Mouse (Mus musculus) right cerebral cortex, postnatal 4 days (tissue): ENCODE measurements around the gene Thap3.

ENCODE experiments used
- DNase-seq: peaks from one replicate; pipeline ENCODE4 v3.0.0-alpha.2; 2022

The Thap3 gene

GRCm38 (mm10) chr4:151980699-151981098 lies 8.1 kb downstream of the Thap3 start:
- DNase-seq: no peak

DNA sequence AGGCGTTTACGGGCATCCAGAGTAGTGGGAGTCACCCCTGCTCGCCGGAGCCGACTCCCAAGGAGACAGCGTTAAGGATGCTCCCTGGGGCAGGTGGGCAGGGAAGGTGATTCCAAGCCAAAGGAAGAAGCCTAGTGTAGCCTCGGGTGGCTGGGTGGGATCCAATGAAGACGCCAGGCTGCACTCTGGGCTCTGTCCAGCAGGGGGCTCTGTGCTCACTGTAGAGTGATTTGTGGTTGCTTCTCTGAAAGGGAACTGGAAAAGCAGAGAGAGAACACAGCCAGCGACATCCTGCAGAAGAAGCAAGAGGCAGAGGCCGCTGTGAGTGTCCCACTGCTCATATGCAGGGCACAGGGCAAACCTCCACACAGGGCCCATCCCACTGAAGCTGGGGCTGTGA lies 11.0 kb downstream of the Thap3 start:
- peak; percentile 97 for DNase-seq

DNA sequence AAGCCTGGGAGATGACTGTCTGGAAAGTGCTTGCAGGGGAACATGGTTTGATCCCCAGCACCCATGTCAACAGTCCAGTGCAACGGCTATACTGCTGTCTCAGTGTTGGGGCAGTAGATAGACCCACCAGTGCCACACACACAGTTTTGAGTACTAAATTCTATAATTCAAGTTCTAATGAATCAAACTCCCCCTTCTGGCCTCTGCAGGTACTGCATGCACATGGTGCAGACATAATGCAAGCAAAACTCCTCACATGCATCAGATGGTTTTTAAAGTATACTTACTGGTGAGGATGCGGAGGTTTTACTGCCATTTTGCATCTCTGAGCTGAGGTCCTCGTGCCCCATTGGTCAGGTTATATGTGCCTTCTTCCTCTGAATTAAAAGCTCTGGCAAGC lies 13.4 kb downstream of the Thap3 start:
- peak; percentile 72 for DNase-seq

GRCm38 (mm10) chr4:151972221-151972967 lies 16.4 kb downstream of the Thap3 start:
- peak; percentile 49 for DNase-seq

DNA sequence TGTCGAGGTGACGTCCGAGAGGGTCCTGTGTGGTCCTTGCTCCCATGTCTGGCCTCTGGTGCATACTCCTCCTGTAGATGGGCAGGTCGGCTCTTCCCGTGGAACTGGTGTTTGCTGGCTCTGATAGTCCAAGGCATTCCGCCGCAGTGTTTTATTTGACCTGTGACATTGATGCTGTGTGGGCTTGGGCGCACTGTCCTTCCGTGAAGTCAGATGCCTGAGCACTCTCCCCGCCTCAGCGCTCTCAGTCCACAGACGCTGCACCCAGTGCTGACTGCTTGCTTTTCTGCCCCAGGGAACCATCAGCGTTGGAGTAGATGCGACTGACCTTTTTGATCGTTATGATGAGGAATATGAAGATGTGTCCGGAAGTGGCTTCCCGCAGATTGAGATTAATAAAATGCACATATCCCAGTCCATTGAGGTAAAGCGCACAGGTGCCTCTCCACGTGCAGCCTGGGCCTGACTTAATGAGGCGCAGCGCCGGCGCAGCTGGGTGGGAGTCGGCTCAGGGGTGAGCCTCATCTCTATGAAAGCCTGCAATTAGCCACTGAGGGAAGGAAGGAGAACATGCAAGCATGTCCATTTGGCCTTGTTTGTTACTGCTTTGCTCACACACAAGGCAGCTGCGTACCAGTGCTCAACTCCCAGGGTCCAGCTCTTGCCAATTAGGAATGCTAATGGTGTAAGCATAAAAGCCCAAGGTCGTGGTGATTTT lies 20.4 kb downstream of the Thap3 start:
- no peak for DNase-seq

DNA sequence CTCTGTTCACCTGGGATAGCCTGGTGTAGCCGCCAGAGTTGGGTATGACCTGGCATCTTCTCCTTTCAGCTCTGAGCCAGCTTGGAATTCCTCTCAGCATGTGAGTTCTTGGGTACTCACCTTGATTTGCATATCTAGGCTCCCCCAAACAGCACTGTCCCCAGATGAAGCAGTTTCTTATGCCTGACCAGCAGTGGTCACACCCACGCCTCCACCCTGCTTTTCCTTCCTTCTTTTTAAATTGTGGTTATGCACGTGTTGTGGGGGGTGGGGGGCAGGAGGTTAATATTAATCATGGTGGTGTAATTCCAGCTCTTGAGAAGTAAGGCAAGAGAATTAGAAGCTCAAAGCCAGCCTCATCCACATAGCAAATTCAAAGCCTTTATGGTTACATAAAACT lies 26.0 kb downstream of the Thap3 start:
- no peak for DNase-seq

- DNase-seq: no peak
Observed at GRCm38 (mm10) chr4:151960513-151960854, 28.3 kb downstream of the Thap3 start.

- DNase-seq: no peak
Observed at GRCm38 (mm10) chr4:151959849-151960512, 28.8 kb downstream of the Thap3 start.

- DNase-seq: no peak
Observed at GRCm38 (mm10) chr4:151957584-151958315, 31.0 kb downstream of the Thap3 start.

DNA sequence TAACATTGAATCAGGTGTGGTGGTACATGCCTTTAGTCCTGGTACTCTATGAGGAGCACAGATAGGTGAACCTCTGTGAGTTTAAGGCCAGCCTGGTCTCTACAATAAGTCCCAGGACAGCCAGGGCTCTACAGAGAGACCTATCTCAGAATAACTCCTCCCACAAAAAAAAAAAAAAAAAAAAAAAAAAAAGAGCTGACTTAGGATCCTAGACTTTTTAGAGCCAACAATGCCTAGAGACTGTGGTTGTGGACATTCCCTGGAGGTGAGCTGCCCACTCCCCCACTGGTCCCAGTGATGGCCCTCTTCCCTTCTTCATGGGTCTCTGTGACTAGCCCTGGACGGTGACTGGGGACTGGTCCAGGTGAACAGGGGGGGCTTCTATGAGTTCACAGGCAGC lies 33.0 kb downstream of the Thap3 start:
- no peak for DNase-seq

DNA sequence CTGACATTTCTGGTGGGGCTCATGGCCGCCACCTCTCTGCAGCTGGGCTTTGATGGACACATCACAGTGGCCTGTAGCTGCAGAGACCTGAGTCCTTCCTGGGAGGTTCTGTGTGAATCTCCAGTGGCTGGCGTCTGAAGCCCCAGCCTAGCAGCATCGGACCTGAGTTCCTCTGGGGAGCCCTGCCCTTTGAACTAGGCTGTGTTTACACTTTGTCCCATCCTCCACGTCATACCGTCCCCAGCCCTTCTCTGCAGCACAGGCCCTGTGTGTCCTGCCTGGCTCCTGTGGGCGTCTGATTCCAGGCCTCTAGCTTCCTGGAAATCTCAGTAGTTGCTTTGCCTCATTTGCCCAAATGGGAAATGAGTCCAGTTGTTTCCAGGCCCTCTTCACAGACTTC lies 35.6 kb downstream of the Thap3 start:
- DNase-seq: no peak

- DNase-seq: no peak
Observed at GRCm38 (mm10) chr4:151948497-151949471, 40.0 kb downstream of the Thap3 start.

DNA sequence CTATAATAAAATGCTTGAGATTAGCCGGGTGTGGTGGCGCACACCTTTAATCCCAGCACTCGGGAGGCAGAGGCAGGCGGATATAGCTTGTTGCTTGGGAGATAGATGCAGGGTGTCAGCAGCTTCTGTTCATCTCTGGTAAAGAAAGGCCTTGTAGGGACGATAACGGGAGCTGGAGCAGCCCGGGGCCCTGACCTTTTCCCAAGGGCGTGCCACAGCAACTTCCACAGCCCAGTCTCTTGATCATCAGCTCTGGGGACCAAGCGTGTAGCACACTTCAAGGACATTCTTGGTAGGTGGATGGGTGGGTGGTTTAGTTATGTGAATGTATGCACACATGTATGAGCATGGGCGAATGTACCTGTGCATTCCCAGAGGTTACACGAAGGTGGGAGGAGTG lies 42.6 kb downstream of the Thap3 start:
- DNase-seq: no peak

DNA sequence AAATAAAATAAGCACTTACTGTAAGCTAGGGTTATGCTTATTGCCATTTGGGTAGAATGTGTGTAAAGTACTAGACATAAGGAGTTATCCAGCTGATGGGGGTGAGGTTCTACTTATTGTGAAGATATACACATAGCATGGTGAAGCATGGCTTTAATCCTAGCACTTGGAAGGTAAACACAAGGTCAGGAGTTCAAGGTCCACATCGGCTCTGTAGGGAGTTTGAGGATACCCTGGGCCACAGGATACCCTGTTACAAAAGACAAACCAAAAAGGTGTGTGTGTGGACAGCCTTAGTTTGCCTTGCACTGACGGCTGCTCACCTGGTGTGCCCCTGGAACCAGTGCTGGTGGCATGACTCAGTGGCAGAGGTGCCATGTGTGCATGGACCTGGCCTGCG lies 50.7 kb downstream of the Thap3 start:
- no peak for DNase-seq

GRCm38 (mm10) chr4:151937441-151937840 lies 51.4 kb downstream of the Thap3 start:
- DNase-seq: no peak

- no peak for DNase-seq
Observed at GRCm38 (mm10) chr4:151934215-151934572, 54.6 kb downstream of the Thap3 start.

GRCm38 (mm10) chr4:151933505-151934214 lies 55.1 kb downstream of the Thap3 start, which contains the start of gene Dnajc11:
Dnajc11 (plus strand) TSS chr4:151933691.
- peak; percentile 94 for DNase-seq
